Mouse (Mus musculus) frontal cortex, postnatal 10 days (tissue): ENCODE measurements around the gene Tmem255b.
A peak's percentile ranks its signal among the peaks of the same experiment; 100 is the strongest.

Experiments
- DNase-seq, 2 experiments: peaks; one replicate each; pipeline ENCODE4 v3.0.0; 2022; ENCODE audit warnings: low spot score in 2 of 2, mixed read lengths in 1 of 2

The Tmem255b gene

GRCm38 (mm10) chr8:13491491-13492010, 56.6 kb downstream of the Tmem255b start:
- DNase-seq, result no peak

- no peak for DNase-seq
These were observed 57.4 kb downstream of the Tmem255b start for GRCm38 (mm10) chr8:13492198-13492995.

- DNase-seq, result no peak
These were observed 58.0 kb downstream of the Tmem255b start for GRCm38 (mm10) chr8:13493011-13493410.

- DNase-seq, result peak in 1 of 2 experiments; percentile 65
These were observed 59.1 kb downstream of the Tmem255b start, which contains the start of gene Gas6 for GRCm38 (mm10) chr8:13493858-13494631. Gas6 (minus strand) TSS chr8:13494490.

GRCm38 (mm10) chr8:13501221-13501620, 66.2 kb downstream of the Tmem255b start:
- DNase-seq, result no peak

- DNase-seq, result no peak
These were observed 69.1 kb downstream of the Tmem255b start for GRCm38 (mm10) chr8:13503936-13504606.

GRCm38 (mm10) chr8:13504894-13505674, 70.1 kb downstream of the Tmem255b start:
- DNase-seq, result no peak

- DNase-seq, result no peak
These were observed 71.9 kb downstream of the Tmem255b start for GRCm38 (mm10) chr8:13506849-13507248.

GRCm38 (mm10) chr8:13507284-13507937, 72.4 kb downstream of the Tmem255b start:
- DNase-seq, result no peak

- DNase-seq, result no peak
These were observed 77.0 kb downstream of the Tmem255b start for GRCm38 (mm10) chr8:13512016-13512415.

- no peak for DNase-seq
These were observed 77.7 kb downstream of the Tmem255b start for GRCm38 (mm10) chr8:13512677-13513076.

GRCm38 (mm10) chr8:13513556-13514370, 78.8 kb downstream of the Tmem255b start:
- DNase-seq, result no peak

- DNase-seq, result no peak
These were observed 81.0 kb downstream of the Tmem255b start for GRCm38 (mm10) chr8:13516011-13516442.

GRCm38 (mm10) chr8:13516728-13517127, 81.7 kb downstream of the Tmem255b start:
- DNase-seq, result no peak

GRCm38 (mm10) chr8:13517284-13517781, 82.3 kb downstream of the Tmem255b start:
- no peak for DNase-seq
